Mouse (Mus musculus) monocyte, adult 5-6 weeks (primary cell): ENCODE measurements around the gene Olfr1412. TPM values are rescaled to one million over a fixed set of nuclear protein-coding genes. Genes with fewer than 3 reads are reported as not detected.

Experiments used
- ATAC-seq: fragments of 153-309, 156-312 bp; replicated peaks from 2 replicates; pipeline ENCODE4 v1.8.0; 2017; ENCODE audit warnings: mild to moderate bottlenecking; ENCODE audit not compliant: low TSS enrichment, insufficient number of reproducible peaks, severe bottlenecking, poor library complexity, low FRiP score
- total RNA-seq: library from RNA; stranded (forward); fragments of 200-1000, 200-491, 200-594 nt; gene quantifications from 3 replicates; pipeline ENCODE4 v1.2.3, GENCODE M21; 2017

Gene Olfr1412
- total RNA-seq, 1 experiment from 2014 or later: not detected

GRCm38 (mm10) chr1:92636015-92636414 lies 50.4 kb downstream of the Olfr1412 start:
- no peak for ATAC-seq

DNA sequence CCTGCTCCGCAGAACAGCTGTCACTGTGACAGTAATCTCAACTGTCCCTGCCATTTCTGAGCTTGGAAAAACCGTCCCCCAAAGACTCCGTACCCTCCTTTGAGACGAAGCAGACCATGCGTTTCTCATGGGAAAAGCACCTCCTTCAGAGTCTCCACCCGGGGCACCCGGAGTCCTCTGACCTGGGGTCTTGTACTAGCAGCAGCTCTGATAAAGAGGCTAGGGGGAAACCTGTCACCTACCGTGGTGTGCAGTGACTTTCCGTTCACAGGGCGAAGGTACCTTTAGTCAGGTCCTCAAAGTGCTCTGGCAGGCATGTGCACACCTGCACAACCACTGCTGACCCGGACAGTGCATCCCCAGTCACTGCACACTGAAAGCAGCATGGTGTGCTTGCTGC lies 51.1 kb downstream of the Olfr1412 start:
- ATAC-seq: no peak

DNA sequence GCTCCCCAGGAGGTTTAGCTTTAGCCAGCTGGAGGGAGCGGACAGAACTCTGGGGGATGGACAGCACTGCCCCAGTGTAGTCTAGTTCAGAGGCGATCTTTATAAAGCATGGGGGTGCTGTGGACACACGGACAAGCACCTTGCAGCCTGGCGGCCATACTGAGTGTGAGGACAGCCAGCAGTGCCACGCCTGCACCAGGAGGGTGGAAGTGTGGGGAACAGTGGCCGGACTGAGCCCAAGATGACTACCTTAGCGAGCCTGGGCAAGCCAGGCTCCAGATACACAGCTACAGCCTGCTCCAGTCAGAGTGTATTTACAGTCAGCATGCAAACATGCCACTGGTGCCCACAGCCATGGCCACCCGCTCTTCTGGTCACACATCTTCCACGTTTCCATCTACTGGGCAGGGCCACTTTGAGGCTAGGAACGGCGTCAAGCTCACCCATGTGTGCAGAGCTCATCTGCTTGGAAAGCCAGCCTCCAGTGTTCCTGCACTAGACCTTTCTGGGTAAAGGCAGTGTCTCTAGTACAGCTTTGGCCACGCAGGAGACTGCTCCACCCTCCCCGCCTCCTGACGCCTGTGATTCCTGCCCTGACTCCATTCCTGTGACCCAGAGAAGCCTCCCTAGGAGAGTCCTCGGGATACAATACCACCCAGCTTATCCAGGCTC lies 52.1 kb downstream of the Olfr1412 start:
- no peak for ATAC-seq

- no peak for ATAC-seq
These were observed 52.6 kb downstream of the Olfr1412 start for GRCm38 (mm10) chr1:92638181-92638580.

DNA sequence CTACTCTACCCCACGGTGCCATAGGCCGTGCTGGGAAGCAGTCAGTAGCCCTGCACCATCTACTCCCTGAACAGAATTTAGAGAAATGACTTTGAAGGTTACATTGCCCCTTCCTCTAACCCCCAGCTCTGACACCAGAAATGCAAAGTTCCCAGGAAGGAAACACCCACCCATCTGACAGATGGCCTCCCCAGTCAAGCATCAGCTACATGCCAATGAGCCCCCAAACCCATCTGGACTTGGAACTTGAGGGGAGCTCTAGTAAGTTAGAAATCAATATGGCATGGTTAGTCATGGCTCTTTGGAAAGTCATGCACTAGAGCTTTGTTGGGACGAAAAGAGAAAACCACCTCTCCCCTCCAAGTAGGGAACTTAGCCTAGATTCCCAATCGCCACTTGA lies 53.2 kb downstream of the Olfr1412 start:
- no peak for ATAC-seq

- no peak for ATAC-seq
These were observed 54.8 kb downstream of the Olfr1412 start for GRCm38 (mm10) chr1:92640393-92640792.

Other genes with a start within 250 kb of the Olfr1412 start
- 89.5 to 119 TPM (median 89.7 TPM) in 3 replicates for gene Ndufa10, start 111.9 kb upstream of the Olfr1412 start, total RNA-seq
- gene Olfr1416, start 100.7 kb upstream of the Olfr1412 start, total RNA-seq: not detected in 3 replicates
- gene Olfr1415, start 89.7 kb upstream of the Olfr1412 start, total RNA-seq: not detected in 3 replicates
- not detected in 3 replicates for gene Olfr1414, start 67.1 kb upstream of the Olfr1412 start, total RNA-seq
- not detected in 3 replicates for gene Olfr1413, start 14.5 kb upstream of the Olfr1412 start, total RNA-seq
- not detected in 3 replicates for gene Olfr1411, start 8.6 kb downstream of the Olfr1412 start, total RNA-seq
- gene Olfr1410, start 20.0 kb downstream of the Olfr1412 start, total RNA-seq: not detected in 3 replicates
- gene Olfr12, start 32.0 kb downstream of the Olfr1412 start, total RNA-seq: not detected in 3 replicates
- gene Cops9, start 56.2 kb downstream of the Olfr1412 start, total RNA-seq: 57.2 to 123 TPM (median 99.5 TPM) in 3 replicates
- not detected in 3 replicates for gene Otos, start 63.1 kb downstream of the Olfr1412 start, total RNA-seq
- 24.0 to 67.4 TPM (median 25.2 TPM) in 3 replicates for gene Gpc1, start 245.9 kb downstream of the Olfr1412 start, total RNA-seq